Mouse (Mus musculus) lung, postnatal 10 days (tissue): ENCODE measurements around the gene Tbxas1.

Experiments
- DNase-seq: peaks from one replicate; pipeline ENCODE4 v3.0.0; 2021

Tbxas1 gene

GRCm38 (mm10) chr6:38966839-38967238 lies 91.6 kb downstream of the Tbxas1 start:
- DNase-seq, result no peak

- DNase-seq, result no peak
Observed at GRCm38 (mm10) chr6:38967288-38967687, 92.1 kb downstream of the Tbxas1 start.

- DNase-seq, result no peak
Observed at GRCm38 (mm10) chr6:38967988-38968387, 92.8 kb downstream of the Tbxas1 start.

- DNase-seq, result no peak
Observed at GRCm38 (mm10) chr6:38969944-38970740, 94.9 kb downstream of the Tbxas1 start.

GRCm38 (mm10) chr6:38970759-38971158 lies 95.6 kb downstream of the Tbxas1 start:
- DNase-seq, result no peak

GRCm38 (mm10) chr6:38972826-38973225 lies 97.6 kb downstream of the Tbxas1 start:
- no peak for DNase-seq

GRCm38 (mm10) chr6:38973441-38974161 lies 98.4 kb downstream of the Tbxas1 start:
- no peak for DNase-seq

- DNase-seq, result no peak
Observed at GRCm38 (mm10) chr6:38974162-38974525, 98.9 kb downstream of the Tbxas1 start.

GRCm38 (mm10) chr6:38974536-38975268 lies 99.5 kb downstream of the Tbxas1 start:
- DNase-seq, result no peak

GRCm38 (mm10) chr6:38975866-38976265 lies 100.7 kb downstream of the Tbxas1 start:
- DNase-seq, result no peak

- no peak for DNase-seq
Observed at GRCm38 (mm10) chr6:38976355-38976754, 101.2 kb downstream of the Tbxas1 start.

GRCm38 (mm10) chr6:38980921-38981715 lies 105.9 kb downstream of the Tbxas1 start:
- peak; percentile 44 for DNase-seq

- DNase-seq, result no peak
Observed at GRCm38 (mm10) chr6:38982071-38982470, 106.9 kb downstream of the Tbxas1 start.

- no peak for DNase-seq
Observed at GRCm38 (mm10) chr6:38982656-38983055, 107.5 kb downstream of the Tbxas1 start.

GRCm38 (mm10) chr6:38983060-38983459 lies 107.9 kb downstream of the Tbxas1 start:
- no peak for DNase-seq

GRCm38 (mm10) chr6:38984626-38985025 lies 109.4 kb downstream of the Tbxas1 start:
- no peak for DNase-seq

GRCm38 (mm10) chr6:38986641-38987040 lies 111.4 kb downstream of the Tbxas1 start:
- no peak for DNase-seq

GRCm38 (mm10) chr6:38992016-38992415 lies 116.8 kb downstream of the Tbxas1 start:
- no peak for DNase-seq

GRCm38 (mm10) chr6:38995774-38996173 lies 120.6 kb downstream of the Tbxas1 start:
- no peak for DNase-seq

GRCm38 (mm10) chr6:38997838-38998237 lies 122.6 kb downstream of the Tbxas1 start:
- DNase-seq, result no peak

GRCm38 (mm10) chr6:39003126-39003525 lies 127.9 kb downstream of the Tbxas1 start:
- DNase-seq, result no peak

GRCm38 (mm10) chr6:39004003-39004473 lies 128.8 kb downstream of the Tbxas1 start:
- no peak for DNase-seq
